Mouse (Mus musculus) cerebellum, adult 2 months (tissue): Measurements from ENCODE around the gene Zbtb11. TPM values are rescaled to one million over a fixed set of nuclear protein-coding genes. Genes with fewer than 3 reads are reported as not detected.

Source experiments
- DNase-seq, 2 experiments: peaks; one replicate each; pipeline ENCODE4 v3.0.0; 2021
- H3K27ac ChIP-seq: fragments of 200-500 bp; 2 replicates; pipeline ENCODE4 v1.5.1; 2012; ENCODE audit warnings: low read length, control low read depth, inconsistent platforms; ENCODE audit not compliant: insufficient read depth
- H3K27me3 ChIP-seq: fragments of 200-500 bp; 2 replicates; pipeline ENCODE4 v1.6.1; 2012; ENCODE audit warnings: inconsistent platforms, mild to moderate bottlenecking, low read length, moderate library complexity; ENCODE audit not compliant: control insufficient read depth, insufficient read depth
- H3K4me1 ChIP-seq: fragments of 200-500 bp; 2 replicates; pipeline ENCODE4 v1.6.1; 2011; ENCODE audit warnings: low read length; ENCODE audit not compliant: control insufficient read depth, insufficient read depth
- H3K4me3 ChIP-seq: fragments of 200-500 bp; replicated peaks from 2 replicates; pipeline ENCODE3; 2011; ENCODE audit warnings: mild to moderate bottlenecking, low read depth, low read length, control low read depth; ENCODE audit not compliant: insufficient read depth
- CTCF ChIP-seq: fragments of 200-500 bp; IDR thresholded peaks from 2 replicates; pipeline ENCODE4 v1.5.1; 2011; ENCODE audit warnings: low read depth, mild to moderate bottlenecking, control low read depth, low read length, moderate library complexity, borderline replicate concordance; ENCODE audit not compliant: insufficient read depth
- POLR2A ChIP-seq: fragments of 200-500 bp; IDR thresholded peaks from 2 replicates; pipeline ENCODE4 v1.6.1; 2011; ENCODE audit warnings: low read length, control low read depth, borderline replicate concordance; ENCODE audit not compliant: insufficient read depth
- WGBS: fragments of 180-500 bp; shearing (Covaris S2); methylation state at CpG from one replicate; pipeline ENCODE4 v1.1.7; 2018; 5-methylcytosine and 5-hydroxymethylcytosine counted together
- polyA plus RNA-seq: library from polyadenylated mRNA; depleted of rRNA; stranded (reverse); fragments of >200 nt; gene quantifications from 2 replicates; pipeline ENCODE4 v1.2.3, GENCODE M21; 2012

Gene Zbtb11
- polyA plus RNA-seq, 1 experiment, result 27.5 TPM

DNA sequence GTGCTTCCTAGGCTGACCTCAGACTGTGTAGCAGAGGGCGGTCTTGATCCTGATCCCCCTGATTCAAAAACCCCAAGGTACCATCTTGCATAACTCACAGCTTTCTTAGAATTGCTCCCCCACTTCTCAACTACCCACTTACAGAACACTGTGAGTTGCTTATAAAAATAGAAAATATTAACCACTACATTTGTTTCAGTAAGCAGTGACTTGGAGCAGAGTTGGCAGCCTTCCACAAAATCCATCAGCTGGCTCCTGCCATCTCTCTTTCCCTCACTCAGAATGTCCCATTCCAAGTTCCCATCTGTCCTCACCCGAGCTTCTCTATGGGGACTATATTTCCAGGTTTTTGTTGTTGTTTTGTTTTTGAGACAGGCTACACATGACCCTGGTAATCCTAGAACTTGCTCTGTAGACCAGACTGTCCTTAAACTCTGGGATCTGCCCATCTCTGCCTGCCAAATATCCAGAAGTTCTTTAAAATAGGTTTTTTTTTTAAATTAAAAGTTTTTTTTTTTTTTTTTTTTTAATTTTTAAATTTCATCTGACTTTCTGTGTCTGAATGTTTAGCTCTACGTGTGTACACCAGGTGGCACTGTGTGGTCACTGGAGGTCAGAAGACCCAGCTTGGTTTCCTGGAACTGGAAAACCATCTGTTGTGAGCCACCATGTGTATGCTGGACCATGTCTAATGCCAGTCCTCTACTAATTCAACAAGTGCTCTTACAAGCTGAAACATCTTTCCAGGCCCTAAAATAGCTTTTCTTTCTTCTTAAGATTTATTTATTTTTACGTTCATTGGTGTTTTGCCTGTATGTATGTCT is 9.3 kb upstream of the Zbtb11 start:
- WGBS, result 42% methylated on average over 4 of the region's 4 CpGs
- Histone ChIP-seq H3K27ac (no peak overlapping the region), H3K27me3 (no peaks in the 10 kb centered on the region), H3K4me1 (no peaks in the 10 kb centered on the region), H3K4me3 (no peak overlapping the region)
- TF ChIP-seq CTCF (peak; percentile 57; the same call in 1 of the 2 replicates), POLR2A (no peak)
- DNase-seq, result peak; percentile 25 to 44

DNA sequence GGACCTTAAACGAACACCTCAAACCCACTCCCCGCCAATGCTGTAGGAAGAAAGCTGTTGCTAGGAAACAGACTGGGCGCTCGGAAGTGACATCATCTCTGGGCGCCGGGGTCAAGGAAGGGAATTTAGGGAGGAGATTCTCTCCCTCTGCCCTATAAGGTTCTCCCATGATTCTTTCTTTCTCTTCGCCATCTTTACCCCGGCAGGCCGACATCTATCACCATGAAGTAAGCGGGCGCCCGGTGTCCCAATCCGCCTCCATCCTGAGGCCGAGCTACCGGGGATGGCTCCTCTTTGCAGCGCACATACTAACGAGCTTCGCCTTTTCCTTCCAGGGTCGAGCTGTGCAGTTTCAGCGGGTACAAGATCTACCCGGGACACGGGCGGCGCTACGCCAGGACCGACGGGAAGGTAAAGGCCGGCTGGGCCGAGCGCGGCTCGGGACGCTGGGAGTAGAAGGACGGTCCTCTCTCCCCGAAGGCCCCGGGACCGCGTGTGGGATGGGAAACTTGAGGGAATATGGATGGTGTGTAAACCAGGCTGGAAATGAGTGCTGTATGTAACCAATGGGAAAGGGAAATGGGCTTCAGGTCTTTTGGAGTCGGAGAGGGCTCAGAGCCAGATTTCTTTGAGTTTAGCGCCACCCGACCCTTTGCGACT is 7.3 kb upstream of the Zbtb11 start, which contains the start of gene Rpl24:
Gene Rpl24 (plus strand): TSS at position 64 of the 660 bp plus-strand sequence.
- Histone ChIP-seq H3K4me3 (peak within 1 kb of the TSS; percentile 99), H3K27me3 (no peaks in the 10 kb centered on the region), H3K4me1 (no peaks in the 10 kb centered on the region), H3K27ac (peak within 1 kb of the TSS; percentile 68; the same call in 1 of the 2 replicates)
- TF ChIP-seq POLR2A (peak; percentile 58; the same call in 1 of the 2 replicates), CTCF (no peak)
- under 1% methylated on average over 42 of the region's 42 CpGs for WGBS
- DNase-seq, result peak; percentile 96

DNA sequence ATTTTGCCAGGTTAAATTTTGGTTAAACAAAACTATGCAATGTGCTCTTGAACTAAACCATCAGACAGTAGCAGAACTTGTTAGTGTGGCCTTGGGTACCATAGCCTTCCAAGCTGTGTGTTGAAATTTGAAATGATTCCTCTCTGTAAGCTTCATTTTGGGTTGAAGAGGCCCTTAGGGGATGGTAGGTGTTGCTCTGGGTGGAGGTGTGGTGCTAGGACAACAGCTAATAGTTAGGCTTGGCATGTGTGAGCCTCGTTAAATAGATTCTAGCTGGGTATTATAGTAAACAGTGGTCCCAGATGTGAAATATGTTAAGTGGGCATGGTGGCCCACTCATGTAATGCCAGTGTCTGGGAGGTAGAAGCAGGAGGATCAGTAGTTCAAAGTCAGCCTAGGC is 6.5 kb upstream of the Zbtb11 start:
- DNase-seq, result no peak
- TF ChIP-seq POLR2A, result no peak
- no peak for TF ChIP-seq CTCF
- Histone ChIP-seq H3K4me1 (no peaks in the 10 kb centered on the region), H3K27me3 (no peaks in the 10 kb centered on the region), H3K4me3 (peak overlapping the region; percentile 34), H3K27ac (no peak overlapping the region)
- 7% methylated on average over 1 of the region's 1 CpGs for WGBS

DNA sequence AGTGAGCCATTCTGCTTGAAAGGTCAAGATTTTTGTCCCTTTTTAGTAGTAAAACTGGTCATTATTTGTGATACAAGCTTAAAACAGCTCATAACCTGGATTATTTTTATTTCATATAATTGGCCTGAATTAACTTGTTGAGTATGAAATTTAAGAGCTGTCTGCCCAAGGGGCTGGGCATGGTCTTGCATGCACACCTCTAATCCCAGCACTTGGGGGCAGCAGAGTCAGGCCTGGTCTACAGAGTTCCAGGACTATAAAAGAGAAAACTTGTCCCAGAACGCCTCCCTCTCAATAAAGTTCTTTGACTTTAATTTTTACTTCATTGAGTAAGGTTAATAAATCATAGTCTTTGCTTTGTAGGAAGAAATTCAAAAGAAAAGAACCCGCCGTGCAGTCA is 4.5 kb upstream of the Zbtb11 start:
- peak in 1 of 2 experiments; percentile 22 for DNase-seq
- no peak overlapping the region for H3K4me3 ChIP-seq
- H3K27ac ChIP-seq, result no peak overlapping the region
- H3K4me1 ChIP-seq, result no peaks in the 10 kb centered on the region
- WGBS, result 67% methylated on average over 3 of the region's 3 CpGs
- TF ChIP-seq POLR2A (no peak), CTCF (peak; percentile 50; the same call in 1 of the 2 replicates)
- no peaks in the 10 kb centered on the region for H3K27me3 ChIP-seq

DNA sequence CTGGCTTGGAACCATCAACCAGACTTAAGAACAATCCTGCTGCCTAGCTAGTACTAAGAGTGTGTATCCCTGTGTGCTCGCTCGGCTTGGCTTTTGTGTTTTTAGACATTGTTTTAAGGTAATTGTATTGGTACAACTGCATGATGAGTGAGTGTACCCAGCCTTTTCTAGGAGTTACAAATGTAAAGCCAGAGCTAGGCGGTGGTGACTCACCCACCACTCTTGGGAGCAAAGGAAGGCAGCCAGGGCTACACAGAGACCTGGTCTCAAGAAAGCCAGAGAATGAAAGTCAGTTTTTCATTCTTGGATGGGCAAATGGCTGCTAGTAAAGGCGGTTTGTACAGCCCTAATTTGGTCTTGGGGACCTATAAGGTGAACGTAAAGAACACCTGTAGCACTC is 3.3 kb upstream of the Zbtb11 start:
- no peaks in the 10 kb centered on the region for H3K4me1 ChIP-seq
- H3K27ac ChIP-seq, result no peak overlapping the region
- TF ChIP-seq CTCF (no peak), POLR2A (no peak)
- WGBS, result 87% methylated on average over 5 of the region's 5 CpGs
- DNase-seq, result no peak
- no peak overlapping the region for H3K4me3 ChIP-seq
- H3K27me3 ChIP-seq, result no peaks in the 10 kb centered on the region

DNA sequence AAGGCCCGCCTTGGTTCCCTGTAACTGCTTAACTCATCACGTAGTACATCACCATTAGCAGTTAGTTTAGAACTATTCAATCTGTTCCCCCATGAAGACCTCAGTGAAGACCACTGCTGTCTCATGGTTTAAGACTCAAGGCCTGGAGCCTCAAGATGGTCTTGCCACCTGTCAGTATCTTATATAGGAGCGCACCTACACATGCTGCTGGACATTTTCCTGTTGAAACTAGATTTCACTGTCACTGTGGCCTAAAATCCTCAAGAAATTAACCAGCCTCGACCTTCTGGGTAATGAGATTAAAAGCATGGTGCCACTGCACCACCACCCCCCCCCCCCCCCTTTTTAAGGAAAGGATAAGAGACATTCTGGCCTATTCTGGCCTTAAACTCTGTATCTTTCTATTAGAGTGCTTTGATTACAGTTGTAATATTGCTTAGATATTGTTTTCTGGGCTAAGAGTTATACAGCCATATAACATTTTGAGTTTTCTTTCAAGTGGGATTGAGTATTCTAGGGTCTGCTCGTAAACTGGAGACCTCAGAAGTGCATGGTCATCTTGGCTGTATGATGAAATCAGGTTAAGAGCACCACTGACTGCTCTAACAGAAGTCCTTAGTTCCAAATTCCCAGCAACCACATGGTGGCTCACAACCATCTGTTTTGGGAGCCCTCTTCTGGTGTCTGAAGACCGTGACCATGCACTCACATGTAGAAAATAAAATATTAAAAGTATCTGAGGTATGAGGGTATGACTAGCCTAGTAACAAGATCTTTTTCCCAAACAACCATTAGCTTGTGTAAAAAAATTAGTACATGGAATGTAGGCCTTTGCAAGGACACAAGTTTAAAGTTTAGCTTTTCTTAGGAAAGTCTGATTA is 1.7 kb upstream of the Zbtb11 start:
- Histone ChIP-seq H3K27me3 (no peaks in the 10 kb centered on the region), H3K4me3 (no peak overlapping the region), H3K27ac (no peak overlapping the region), H3K4me1 (no peaks in the 10 kb centered on the region)
- DNase-seq, result no peak
- TF ChIP-seq POLR2A (no peak), CTCF (no peak)
- WGBS, result 73% methylated on average over 6 of the region's 6 CpGs

DNA sequence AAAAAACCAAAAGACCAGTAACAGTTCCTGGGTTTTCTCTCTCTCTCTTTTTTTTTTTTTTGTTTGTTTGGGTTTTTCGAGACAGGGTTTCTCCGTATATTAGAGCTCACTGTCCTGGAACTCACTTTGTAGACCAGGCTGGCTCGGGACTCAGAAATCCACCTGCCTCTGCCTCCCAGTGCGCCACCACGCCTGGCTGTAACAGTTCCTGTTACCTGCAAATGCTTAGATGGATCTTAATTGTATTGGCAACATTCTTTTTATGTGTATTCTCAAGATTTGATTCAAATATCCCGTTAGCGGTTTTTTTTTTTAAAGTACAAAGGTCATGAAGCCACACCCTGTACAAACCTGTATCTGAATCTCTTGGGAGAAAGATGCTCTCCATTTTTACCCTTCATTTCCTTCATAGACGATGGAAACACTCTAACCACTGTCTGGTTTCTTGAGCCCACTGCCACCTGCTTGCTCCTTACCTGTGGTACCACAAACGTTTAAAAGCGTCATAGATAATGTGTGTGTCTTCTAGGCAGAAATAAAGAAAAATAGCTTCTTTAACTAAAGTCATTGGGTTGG is 969 bp upstream of the Zbtb11 start:
- Histone ChIP-seq H3K27ac (no peak overlapping the region), H3K4me3 (no peak overlapping the region), H3K27me3 (no peaks in the 10 kb centered on the region), H3K4me1 (no peaks in the 10 kb centered on the region)
- WGBS, result 56% methylated on average over 10 of the region's 10 CpGs
- no peak for DNase-seq
- TF ChIP-seq CTCF (no peak), POLR2A (no peak)
